Mouse (Mus musculus) CD4-positive, CD25-positive, alpha-beta regulatory T cell, adult 4 months (primary cell): Measurements from ENCODE around the gene Pced1b. TPM values are rescaled to one million over a fixed set of nuclear protein-coding genes. Genes with fewer than 3 reads are reported as not detected.
"Not testable (repeated sequence)": the region's sequence is repeated elsewhere in the genome, so short reads cannot be mapped to it uniquely, and the experiment has no call there.

ENCODE experiments used
- ATAC-seq: one replicate; pipeline ENCODE4 v1.8.0; 2017
- polyA plus RNA-seq, 2 experiments: library from polyadenylated mRNA; unstranded; fragments of 100-300 nt; shearing (Covaris generic); gene quantifications; one replicate each; pipeline ENCODE4 v1.2.1; 2017

The Pced1b gene
- polyA plus RNA-seq, 2 experiments from 2014 or later, result 58.0 to 62.0 TPM

- no peak for ATAC-seq
These were observed 127.4 kb downstream of the Pced1b start for GRCm38 (mm10) chr15:97374085-97374844.

- ATAC-seq, result no peak
These were observed 128.2 kb downstream of the Pced1b start for GRCm38 (mm10) chr15:97374845-97375720.

GRCm38 (mm10) chr15:97376081-97376742, 129.3 kb downstream of the Pced1b start:
- no peak for ATAC-seq

- no peak for ATAC-seq
These were observed 129.9 kb downstream of the Pced1b start for GRCm38 (mm10) chr15:97376792-97377222.

- no peak for ATAC-seq
These were observed 131.2 kb downstream of the Pced1b start for GRCm38 (mm10) chr15:97378061-97378460.

GRCm38 (mm10) chr15:97379489-97380304, 132.8 kb downstream of the Pced1b start:
- no peak for ATAC-seq

DNA sequence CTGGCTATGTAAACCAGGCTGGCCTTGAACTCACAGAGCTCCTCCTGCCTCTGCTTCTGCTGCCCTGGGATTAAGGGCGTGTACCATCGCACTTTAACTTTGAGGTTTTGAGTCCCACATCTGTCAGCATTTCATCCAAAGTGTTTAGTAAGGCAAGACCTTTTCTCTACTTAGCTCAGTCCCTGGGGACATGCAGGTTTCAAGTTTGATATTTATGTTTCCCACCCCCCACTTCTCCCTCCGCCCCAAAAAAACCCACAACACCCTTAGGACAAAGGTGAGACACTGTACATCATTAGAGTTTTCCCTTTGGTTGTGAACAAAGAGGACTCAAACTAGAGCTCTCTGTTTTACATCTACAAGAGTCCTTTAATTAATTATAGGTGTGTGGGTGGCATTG, 135.7 kb downstream of the Pced1b start:
- ATAC-seq, result no peak

DNA sequence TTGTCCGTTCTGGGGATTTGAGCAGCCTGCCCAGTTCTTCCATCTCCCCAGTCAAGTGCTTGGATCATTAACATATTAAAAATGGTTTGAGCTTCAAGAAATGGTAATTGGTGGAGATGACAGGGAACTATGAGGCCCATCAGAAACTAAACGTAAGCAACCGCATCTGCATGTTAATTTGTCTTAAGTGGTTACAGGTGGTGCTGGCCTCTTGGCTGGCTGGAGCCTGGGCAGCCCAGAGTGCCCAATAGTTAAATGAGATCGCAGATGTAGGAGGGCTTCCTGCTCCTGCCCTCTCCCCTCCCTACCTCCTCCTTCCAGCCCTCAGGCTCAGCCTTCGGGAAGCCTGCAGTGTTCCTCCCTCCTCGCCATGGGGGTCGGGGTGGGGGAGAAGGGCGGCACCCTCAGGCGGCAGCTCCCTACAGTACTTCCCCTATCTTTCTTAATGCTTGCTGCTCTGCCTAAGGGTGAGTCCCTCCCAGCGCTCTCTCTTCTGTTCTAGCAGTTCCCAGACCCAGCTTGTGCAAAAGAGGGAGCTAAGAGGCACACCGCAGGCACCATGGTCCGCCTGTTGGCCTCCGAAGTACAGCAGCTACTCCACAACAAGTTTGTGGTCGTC, 136.7 kb downstream of the Pced1b start:
- no peak for ATAC-seq

DNA sequence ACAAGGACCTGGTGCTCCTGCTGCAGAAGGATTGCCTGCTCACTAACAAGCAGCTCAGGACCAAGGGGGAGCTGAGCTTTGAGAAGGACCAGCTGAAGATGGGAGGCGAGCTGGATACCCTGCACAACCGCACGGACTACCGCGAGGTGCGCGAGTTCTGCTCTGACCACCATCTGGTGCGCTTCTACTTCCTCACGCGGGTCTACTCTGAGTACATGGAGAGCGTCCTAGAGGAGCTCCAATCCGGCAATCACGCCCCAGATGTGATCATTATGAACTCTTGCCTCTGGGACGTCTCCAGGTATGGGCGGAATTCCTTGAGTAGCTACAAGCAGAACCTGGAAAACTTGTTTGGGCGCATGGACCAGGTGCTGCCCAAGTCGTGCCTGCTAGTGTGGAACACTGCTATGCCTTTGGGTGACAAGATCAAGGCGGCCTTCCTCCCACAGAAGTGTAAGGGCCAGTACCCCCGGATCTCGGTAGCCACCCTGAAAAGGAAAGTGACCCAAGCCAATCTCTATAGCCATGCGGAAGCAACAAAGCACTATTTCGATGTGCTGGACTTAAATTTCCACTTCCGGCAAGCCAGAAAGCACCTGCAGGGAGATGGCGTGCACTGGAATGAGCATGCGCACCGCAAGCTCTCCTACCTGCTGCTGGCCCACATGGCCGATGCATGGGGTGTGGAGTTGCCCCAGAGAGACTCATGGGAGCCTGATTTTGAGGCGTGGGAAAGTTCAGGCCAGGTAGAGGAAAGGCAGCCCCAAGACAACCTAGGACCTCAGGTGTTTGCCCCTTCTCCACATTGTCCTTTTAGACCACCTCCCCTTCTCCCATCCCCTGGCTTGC, 137.5 kb downstream of the Pced1b start:
- no peak for ATAC-seq

DNA sequence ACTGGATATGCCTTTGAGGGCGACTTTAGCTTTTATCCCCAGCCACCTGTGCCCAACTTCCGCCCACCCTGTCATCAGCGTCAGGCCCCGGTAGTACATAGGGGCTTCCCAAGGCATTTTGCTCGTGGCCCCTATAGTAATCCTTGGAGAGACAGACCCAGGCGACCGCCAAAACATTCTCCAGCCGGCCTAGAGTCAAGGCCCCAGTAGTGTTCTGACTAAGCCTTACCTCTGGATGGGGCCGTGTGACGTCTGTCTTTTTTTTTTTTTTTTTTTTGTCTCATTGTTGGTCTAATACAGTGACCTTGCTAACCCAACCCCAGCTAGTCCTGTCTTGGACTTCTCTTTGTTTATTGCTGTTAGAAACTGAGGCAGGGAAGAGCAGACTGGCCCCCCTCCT, 138.3 kb downstream of the Pced1b start:
- ATAC-seq, result not testable (repeated sequence)

GRCm38 (mm10) chr15:97387793-97388192, 140.9 kb downstream of the Pced1b start:
- no peak for ATAC-seq

GRCm38 (mm10) chr15:97389577-97389976, 142.7 kb downstream of the Pced1b start:
- peak; percentile 71 for ATAC-seq

DNA sequence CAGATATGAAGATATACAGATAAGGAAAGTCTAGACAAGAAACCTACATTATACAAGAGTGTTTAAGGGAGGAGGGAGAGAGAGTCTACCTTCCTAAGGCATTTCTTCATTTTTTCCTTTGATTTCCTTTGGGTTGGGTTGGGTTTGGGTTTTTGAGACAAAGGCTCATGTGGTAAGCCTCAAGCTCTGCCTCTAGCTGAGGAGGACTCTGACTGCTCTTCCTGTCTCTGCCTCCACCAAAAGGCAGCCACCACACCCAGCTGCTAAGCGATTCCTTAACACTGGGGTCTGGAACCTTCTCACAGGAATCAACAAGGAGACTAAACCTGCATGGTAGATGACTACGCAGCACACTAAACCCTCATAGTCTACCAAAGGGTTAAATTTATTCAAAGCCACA, 143.9 kb downstream of the Pced1b start:
- ATAC-seq, result peak; percentile 44

- no peak for ATAC-seq
These were observed 144.5 kb downstream of the Pced1b start for GRCm38 (mm10) chr15:97391436-97391835.

GRCm38 (mm10) chr15:97394561-97394960, 147.7 kb downstream of the Pced1b start:
- no peak for ATAC-seq

GRCm38 (mm10) chr15:97396586-97397299, 149.8 kb downstream of the Pced1b start:
- ATAC-seq, result no peak

DNA sequence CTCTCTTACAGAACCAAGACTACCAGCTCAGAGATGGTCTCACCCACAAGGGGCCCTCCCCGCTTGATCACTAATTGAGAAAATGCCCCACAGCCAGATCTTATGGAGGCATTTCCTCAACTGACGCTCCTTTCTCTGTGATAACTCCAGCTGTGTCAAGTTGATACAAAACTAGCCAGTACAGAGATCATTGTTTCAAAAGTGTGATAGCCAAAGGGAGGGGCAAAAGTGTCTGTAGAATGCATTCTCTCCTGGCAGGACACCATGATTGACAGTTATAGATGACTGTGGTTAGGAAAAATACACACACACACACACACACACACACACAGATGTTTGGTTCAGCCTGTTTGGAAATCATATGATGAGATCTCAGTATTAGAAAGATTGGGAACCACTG, 150.9 kb downstream of the Pced1b start:
- no peak for ATAC-seq

DNA sequence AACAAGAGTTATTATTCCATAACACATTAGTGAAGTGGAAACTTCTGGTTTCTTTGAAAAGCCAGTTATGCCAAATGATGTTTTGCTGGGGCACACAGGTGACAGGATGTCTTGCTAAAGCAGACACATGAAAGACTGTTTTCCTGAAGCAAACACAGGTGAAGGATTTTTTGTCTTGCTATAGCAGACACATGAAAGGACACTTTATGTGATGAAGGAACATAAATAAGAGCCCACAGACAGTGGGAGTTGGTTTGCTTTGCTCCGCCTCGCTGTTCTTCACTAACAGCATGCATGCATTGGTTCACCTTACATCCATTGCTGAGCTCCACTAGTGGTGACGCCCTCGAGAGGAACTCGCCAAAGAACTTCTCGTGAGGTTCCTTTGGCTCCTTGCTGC, 154.0 kb downstream of the Pced1b start:
- ATAC-seq, result no peak

DNA sequence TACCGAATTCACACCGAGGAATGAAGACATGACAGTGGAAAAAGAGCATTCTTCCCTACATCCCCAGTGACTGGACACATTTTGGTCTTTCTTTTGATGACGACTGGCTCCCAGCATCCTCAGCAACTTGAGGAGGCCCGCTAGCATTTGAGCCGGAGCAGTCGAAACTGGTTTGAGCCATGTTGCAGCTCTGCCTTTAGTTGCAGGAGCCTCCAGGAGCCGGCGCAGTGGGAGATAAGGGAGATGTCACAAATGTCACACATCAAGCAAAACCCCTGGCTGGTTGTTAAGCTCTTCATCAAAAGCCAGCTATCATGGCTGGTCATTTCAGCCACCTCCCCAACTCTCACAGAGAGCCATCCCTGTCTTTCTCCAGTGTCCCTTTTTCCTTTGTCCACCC, 157.6 kb downstream of the Pced1b start:
- ATAC-seq, result no peak

DNA sequence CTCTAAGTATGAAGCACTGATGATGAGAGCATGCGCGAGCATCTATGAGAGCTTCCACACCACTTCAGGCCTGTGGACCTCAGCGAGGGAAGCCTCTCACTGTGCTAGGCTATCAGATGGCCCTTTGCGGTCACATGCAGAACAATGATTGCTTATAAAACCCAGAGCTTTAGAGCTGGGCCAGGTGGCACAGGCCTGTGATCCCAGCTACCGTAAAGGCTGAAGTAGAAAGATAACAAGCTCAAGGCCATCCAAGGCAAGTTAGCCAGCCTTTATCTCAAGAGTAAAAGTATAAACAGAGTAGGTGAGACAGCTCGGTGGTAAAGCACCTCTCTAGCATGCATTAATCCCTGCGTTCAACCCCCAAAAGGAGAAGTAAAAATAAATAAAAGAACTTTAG, 158.1 kb downstream of the Pced1b start:
- ATAC-seq, result no peak
